Mouse (Mus musculus): ENCODE results near the gene Eva1c.

DNA sequence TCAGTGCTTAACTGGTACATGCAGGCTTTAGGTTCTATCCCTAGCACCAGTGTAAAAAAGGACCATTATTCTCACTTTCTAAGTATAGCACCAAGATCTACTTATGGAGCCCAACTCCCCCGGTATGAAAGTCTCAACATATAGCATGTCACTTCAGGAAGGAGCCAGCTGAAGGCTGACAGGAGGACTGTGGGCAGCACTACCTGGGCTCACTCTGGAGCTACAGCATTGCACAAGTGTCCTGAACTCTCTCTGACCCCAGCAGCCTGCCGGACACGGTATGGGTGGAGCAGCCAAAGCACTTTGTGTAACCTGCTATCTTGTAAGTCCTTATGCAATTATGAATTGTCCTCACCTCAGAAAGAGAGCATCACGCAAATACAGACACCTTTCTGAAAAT, 41.3 kb upstream of the Eva1c start:
- TF ChIP-seq HCFC1 (IDR thresholded peaks at IDR 0.05; ENCODE audit: borderline replicate concordance, insufficient read depth, low read length) = no peak
- TF ChIP-seq MAFK (IDR thresholded peaks at IDR 0.05; ENCODE audit: insufficient read depth, low read depth, low read length) = no peak
- no peak for TF ChIP-seq ZC3H11A (IDR thresholded peaks at IDR 0.05; ENCODE audit: borderline replicate concordance, low read depth, low read length)
- TF ChIP-seq CHD2 (IDR thresholded peaks at IDR 0.05; ENCODE audit: low read depth, low read length) = no peak

All from ES-E14 (cell line).